Mouse (Mus musculus) heart, embryonic 11.5 days (tissue): ENCODE measurements around the gene Tctex1d2. TPM values are rescaled to one million over a fixed set of nuclear protein-coding genes. Genes with fewer than 3 reads are reported as not detected.
"Not testable (repeated sequence)": the region's sequence is repeated elsewhere in the genome, so short reads cannot be mapped to it uniquely, and the experiment has no call there.

Source experiments
- ATAC-seq: fragments of 200-750 bp; cut with Nextera tagmentation; replicated peaks from 2 replicates; pipeline ENCODE4 v1.8.0; 2017; ENCODE audit warnings: moderate library complexity; ENCODE audit not compliant: insufficient number of reproducible peaks, low FRiP score, low TSS enrichment
- H3K27ac ChIP-seq: fragments of 300-500 bp; sonication (generic); 2 replicates; pipeline ENCODE4 v1.5.1; 2014; ENCODE audit warnings: mild to moderate bottlenecking, low read depth, low read length
- H3K27me3 ChIP-seq: fragments of 300-500 bp; sonication (generic); 2 replicates; pipeline ENCODE4 v1.6.1; 2014; ENCODE audit warnings: mild to moderate bottlenecking, low read length, mixed read lengths; ENCODE audit not compliant: control insufficient read depth, insufficient read depth
- H3K36me3 ChIP-seq: fragments of 300-500 bp; sonication (generic); 2 replicates; pipeline ENCODE4 v1.6.1; 2014; ENCODE audit warnings: mild to moderate bottlenecking, low read length, moderate library complexity, mixed read lengths; ENCODE audit not compliant: control insufficient read depth, insufficient read depth
- H3K4me1 ChIP-seq: fragments of 300-500 bp; sonication (generic); 2 replicates; pipeline ENCODE4 v1.6.1; 2014; ENCODE audit warnings: low read length; ENCODE audit not compliant: control insufficient read depth, insufficient read depth
- H3K4me2 ChIP-seq: fragments of 300-500 bp; sonication (generic); 2 replicates; pipeline ENCODE4 v1.6.1; 2014; ENCODE audit warnings: mild to moderate bottlenecking, moderate library complexity
- H3K4me3 ChIP-seq: fragments of 300-500 bp; sonication (generic); 2 replicates; pipeline ENCODE4 v1.5.1; 2014; ENCODE audit warnings: low read depth, low read length
- H3K9ac ChIP-seq: fragments of 300-500 bp; sonication (generic); 2 replicates; pipeline ENCODE4 v1.6.1; 2014; ENCODE audit warnings: mild to moderate bottlenecking, low read depth, low read length, moderate library complexity
- H3K9me3 ChIP-seq: fragments of 300-500 bp; sonication (generic); replicated peaks from 2 replicates; pipeline ENCODE4 v1.6.1; 2016; ENCODE audit warnings: low read length; ENCODE audit not compliant: control insufficient read depth
- WGBS: fragments of 180-500 bp; shearing (Covaris S2); extraction: QIAGEN DNeasy Blood & Tissue Kit; methylation state at CpG from one replicate; pipeline ENCODE4 v1.1.7; 2014; ENCODE audit not compliant: insufficient replicate concordance; 5-methylcytosine and 5-hydroxymethylcytosine counted together
- polyA plus RNA-seq: library from polyadenylated mRNA; unstranded; fragments of >200 nt; fragmentation: Nextera tagmentation; extraction: Ambion mirVana; gene quantifications from 2 replicates; pipeline ENCODE4 v1.2.1, GENCODE M21; 2014

Gene Tctex1d2
- polyA plus RNA-seq, 1 experiment from 2014 or later, result 26.0 TPM

- ATAC-seq, result no peak
- peaks cover 15% of the 10 kb centered on the region for H3K4me1 ChIP-seq
- no peak overlapping the region for H3K27ac ChIP-seq
- H3K4me2 ChIP-seq, result no peak overlapping the region
- H3K36me3 ChIP-seq, result peaks cover 3% of the 10 kb centered on the region; the same call in 1 of the 2 replicates
- H3K27me3 ChIP-seq, result no peaks in the 10 kb centered on the region
- H3K4me3 ChIP-seq, result no peak overlapping the region
- H3K9me3 ChIP-seq, result no peaks in the 10 kb centered on the region
- H3K9ac ChIP-seq, result no peak overlapping the region
- WGBS, result 57% methylated on average over 1 of the region's 1 CpGs
Measured at GRCm38 (mm10) chr16:32436657-32437056, 17.2 kb downstream of the Tctex1d2 start.

GRCm38 (mm10) chr16:32437266-32437665 is 17.8 kb downstream of the Tctex1d2 start:
- ATAC-seq, result no peak
- Histone ChIP-seq H3K27ac (no peak overlapping the region), H3K4me3 (no peak overlapping the region), H3K36me3 (peaks cover 3% of the 10 kb centered on the region; the same call in 1 of the 2 replicates), H3K27me3 (no peaks in the 10 kb centered on the region), H3K9ac (no peak overlapping the region), H3K4me1 (peaks cover 12% of the 10 kb centered on the region), H3K9me3 (no peaks in the 10 kb centered on the region), H3K4me2 (no peak overlapping the region)
- 92% methylated on average over 1 of the region's 1 CpGs for WGBS

- Histone ChIP-seq H3K9me3 (no peaks in the 10 kb centered on the region), H3K4me2 (no peak overlapping the region), H3K4me1 (peaks cover 8% of the 10 kb centered on the region), H3K27me3 (no peaks in the 10 kb centered on the region), H3K4me3 (no peak overlapping the region), H3K27ac (no peak overlapping the region), H3K9ac (no peak overlapping the region), H3K36me3 (peaks cover 3% of the 10 kb centered on the region; the same call in 1 of the 2 replicates)
- WGBS, result 76% methylated on average over 3 of the region's 3 CpGs
- ATAC-seq, result no peak
Measured at GRCm38 (mm10) chr16:32441432-32441831, 21.9 kb downstream of the Tctex1d2 start.

GRCm38 (mm10) chr16:32444615-32445014 is 25.1 kb downstream of the Tctex1d2 start:
- ATAC-seq, result not testable (repeated sequence)

GRCm38 (mm10) chr16:32445558-32445957 is 26.1 kb downstream of the Tctex1d2 start:
- H3K36me3 ChIP-seq, result no peaks in the 10 kb centered on the region
- no peak overlapping the region for H3K27ac ChIP-seq
- no peak overlapping the region for H3K9ac ChIP-seq
- no peak overlapping the region for H3K4me3 ChIP-seq
- H3K4me1 ChIP-seq, result peaks cover 4% of the 10 kb centered on the region; the same call in 1 of the 2 replicates
- no peak overlapping the region for H3K4me2 ChIP-seq
- H3K9me3 ChIP-seq, result no peaks in the 10 kb centered on the region
- H3K27me3 ChIP-seq, result no peaks in the 10 kb centered on the region
- no peak for ATAC-seq
- 77% methylated on average over 1 of the region's 1 CpGs for whole genome bisulfite sequencing

More at GRCm38 (mm10) chr16:32444615-32445014, 25.1 kb downstream of the Tctex1d2 start:
- H3K9ac ChIP-seq, H3K4me2 ChIP-seq, H3K36me3 ChIP-seq, H3K27ac ChIP-seq, H3K4me3 ChIP-seq, H3K9me3 ChIP-seq, H3K4me1 ChIP-seq, H3K27me3 ChIP-seq: not testable (repeated sequence)
- WGBS, result 81% methylated on average over 3 of the region's 3 CpGs

GRCm38 (mm10) chr16:32446563-32447138 is 27.1 kb downstream of the Tctex1d2 start:
- Histone ChIP-seq H3K27me3 (no peaks in the 10 kb centered on the region), H3K9ac (no peak overlapping the region), H3K4me1 (no peaks in the 10 kb centered on the region), H3K27ac (no peak overlapping the region), H3K4me3 (no peak overlapping the region), H3K36me3 (no peaks in the 10 kb centered on the region), H3K4me2 (no peak overlapping the region), H3K9me3 (no peaks in the 10 kb centered on the region)
- no peak for ATAC-seq
- WGBS, result 46% methylated on average over 2 of the region's 2 CpGs

GRCm38 (mm10) chr16:32449665-32450064 is 30.2 kb downstream of the Tctex1d2 start:
- Histone ChIP-seq H3K27ac (no peak overlapping the region), H3K9ac (no peak overlapping the region)
- 78% methylated on average over 3 of the region's 3 CpGs for WGBS

GRCm38 (mm10) chr16:32450133-32450532 is 30.6 kb downstream of the Tctex1d2 start:
- no peak for ATAC-seq
- Histone ChIP-seq H3K9me3 (no peaks in the 10 kb centered on the region), H3K4me1 (no peaks in the 10 kb centered on the region), H3K27me3 (no peaks in the 10 kb centered on the region), H3K27ac (no peak overlapping the region), H3K4me2 (no peak overlapping the region), H3K9ac (no peak overlapping the region), H3K4me3 (no peak overlapping the region), H3K36me3 (peaks cover 4% of the 10 kb centered on the region; the same call in 1 of the 2 replicates)
- WGBS, result 94% methylated on average over 2 of the region's 2 CpGs

More at GRCm38 (mm10) chr16:32449665-32450064, 30.2 kb downstream of the Tctex1d2 start:
- H3K36me3 ChIP-seq, result 0 out of 2 replicates have a peak, but pooled peaks cover 2% of the 10 kb centered on the region
- H3K4me3 ChIP-seq, result no peak overlapping the region
- no peak for ATAC-seq
- no peaks in the 10 kb centered on the region for H3K4me1 ChIP-seq
- no peaks in the 10 kb centered on the region for H3K27me3 ChIP-seq
- no peaks in the 10 kb centered on the region for H3K9me3 ChIP-seq
- H3K4me2 ChIP-seq, result no peak overlapping the region

GRCm38 (mm10) chr16:32453102-32453501 is 33.6 kb downstream of the Tctex1d2 start:
- Histone ChIP-seq H3K9ac (no peak overlapping the region), H3K27me3 (no peaks in the 10 kb centered on the region), H3K4me1 (no peaks in the 10 kb centered on the region), H3K36me3 (peaks cover 9% of the 10 kb centered on the region; the same call in 1 of the 2 replicates), H3K4me3 (no peak overlapping the region), H3K4me2 (no peak overlapping the region), H3K27ac (no peak overlapping the region), H3K9me3 (no peaks in the 10 kb centered on the region)
- 89% methylated on average over 8 of the region's 8 CpGs for WGBS
- no peak for ATAC-seq
